Mouse (Mus musculus): ENCODE measurements around the gene Dzip1l.

GRCm38 (mm10) chr9:99709588-99710248 is 80.4 kb downstream of the Dzip1l start:
- TF ChIP-seq CTCF (IDR thresholded peaks at IDR 0.05; ENCODE audit: extremely low read depth, insufficient read depth, insufficient read length, insufficient replicate concordance) (no peak), POLR2A (IDR thresholded peaks at IDR 0.05; ENCODE audit: low read depth, low read length) (no peak)
